Mouse (Mus musculus) stomach, embryonic 15.5 days (tissue): ENCODE results near the gene Elp5. TPM values are rescaled to one million over a fixed set of nuclear protein-coding genes. Genes with fewer than 3 reads are reported as not detected.
A peak's percentile ranks its signal among the peaks of the same experiment; 100 is the strongest.

Experiments used
- ATAC-seq: fragments of 200-750 bp; cut with Nextera tagmentation; 2 replicates; pipeline ENCODE4 v1.8.0; 2017; ENCODE audit warnings: low read depth, moderate number of reproducible peaks, moderate TSS enrichment; ENCODE audit not compliant: insufficient read depth, low FRiP score
- H3K27ac ChIP-seq: fragments of 300-500 bp; sonication (generic); 2 replicates; pipeline ENCODE4 v1.5.1; 2015; ENCODE audit warnings: mild to moderate bottlenecking, inconsistent platforms
- H3K27me3 ChIP-seq: fragments of 300-500 bp; sonication (generic); replicated peaks from 2 replicates; pipeline ENCODE4 v1.6.1; 2015; ENCODE audit warnings: inconsistent platforms
- H3K36me3 ChIP-seq: fragments of 300-500 bp; sonication (generic); 2 replicates; pipeline ENCODE4 v1.6.1; 2015; ENCODE audit warnings: inconsistent platforms
- H3K4me1 ChIP-seq: fragments of 300-500 bp; sonication (generic); 2 replicates; pipeline ENCODE4 v1.6.1; 2015; ENCODE audit warnings: inconsistent platforms
- H3K4me2 ChIP-seq: fragments of 300-500 bp; sonication (generic); 2 replicates; pipeline ENCODE4 v1.6.1; 2015; ENCODE audit warnings: mild to moderate bottlenecking, inconsistent platforms
- H3K4me3 ChIP-seq: fragments of 300-500 bp; sonication (generic); replicated peaks from 2 replicates; pipeline ENCODE4 v1.5.1; 2015; ENCODE audit warnings: inconsistent platforms
- H3K9ac ChIP-seq: fragments of 300-500 bp; sonication (generic); 2 replicates; pipeline ENCODE4 v1.6.1; 2015; ENCODE audit warnings: inconsistent platforms
- H3K9me3 ChIP-seq: fragments of 300-500 bp; sonication (generic); 2 replicates; pipeline ENCODE4 v1.6.1; 2016; ENCODE audit warnings: inconsistent platforms
- WGBS: fragments of 180-500 bp; shearing (Covaris S2); methylation state at CpG from one replicate; pipeline ENCODE4 v1.1.7; 2015; 5-methylcytosine and 5-hydroxymethylcytosine counted together
- polyA plus RNA-seq: library from polyadenylated mRNA; unstranded; fragments of >200 nt; fragmentation: Nextera tagmentation; extraction: Ambion mirVana; gene quantifications from 2 replicates; pipeline ENCODE4 v1.2.1, GENCODE M21; 2015

Gene Elp5
- polyA plus RNA-seq, 1 experiment from 2014 or later = 92.9 TPM

- Histone ChIP-seq H3K27me3 (no peaks in the 10 kb centered on the region), H3K4me2 (no peak overlapping the region), H3K9ac (no peak overlapping the region), H3K4me1 (peaks cover 35% of the 10 kb centered on the region), H3K9me3 (no peaks in the 10 kb centered on the region), H3K36me3 (peaks cover 27% of the 10 kb centered on the region), H3K27ac (0 out of 2 replicates have a peak overlapping the region, but pooled peaks have one; percentile 21), H3K4me3 (no peak overlapping the region)
- WGBS = 91% methylated on average over 27 of the region's 27 CpGs
- no peak for ATAC-seq
Measured at GRCm38 (mm10) chr11:69998567-69999491, 16.5 kb upstream of the Elp5 start.

- peak overlapping the region; percentile 69 for H3K4me3 ChIP-seq
- peaks cover 28% of the 10 kb centered on the region for H3K4me1 ChIP-seq
- H3K36me3 ChIP-seq = peaks cover 27% of the 10 kb centered on the region
- no peaks in the 10 kb centered on the region for H3K27me3 ChIP-seq
- under 1% methylated on average over 38 of the region's 44 CpGs for WGBS
- peak overlapping the region; percentile 60 for H3K4me2 ChIP-seq
- H3K9ac ChIP-seq = peak overlapping the region; percentile 85
- ATAC-seq = peak; percentile 62
- peak overlapping the region; percentile 99 for H3K27ac ChIP-seq
- H3K9me3 ChIP-seq = no peaks in the 10 kb centered on the region
Measured at GRCm38 (mm10) chr11:69997070-69997509, 14.8 kb upstream of the Elp5 start.

GRCm38 (mm10) chr11:69996161-69997061 is 14.1 kb upstream of the Elp5 start:
- Histone ChIP-seq H3K9ac (peak overlapping the region; percentile 85), H3K9me3 (no peaks in the 10 kb centered on the region), H3K4me2 (peak overlapping the region; percentile 60), H3K4me1 (peaks cover 21% of the 10 kb centered on the region), H3K27me3 (no peaks in the 10 kb centered on the region), H3K36me3 (peaks cover 27% of the 10 kb centered on the region), H3K4me3 (peak overlapping the region; percentile 69), H3K27ac (peak overlapping the region; percentile 99)
- under 1% methylated on average over 65 of the region's 66 CpGs for WGBS
- peak; percentile 0; the same call in 1 of the 2 replicates for ATAC-seq

GRCm38 (mm10) chr11:69995391-69995960 is 13.2 kb upstream of the Elp5 start, which contains the start of gene Phf23:
TSS of gene Phf23 (plus strand) at chr11:69995777.
- peak within 1 kb of the TSS; percentile 60 for H3K4me2 ChIP-seq
- peaks cover 18% of the 10 kb centered on the region for H3K4me1 ChIP-seq
- H3K27me3 ChIP-seq = no peaks in the 10 kb centered on the region
- WGBS = under 1% methylated on average over 36 of the region's 36 CpGs
- ATAC-seq = peak; percentile 79
- H3K27ac ChIP-seq = peak within 1 kb of the TSS; percentile 99
- H3K9me3 ChIP-seq = no peaks in the 10 kb centered on the region
- peaks cover 27% of the 10 kb centered on the region for H3K36me3 ChIP-seq
- H3K9ac ChIP-seq = peak within 1 kb of the TSS; percentile 85
- peak within 1 kb of the TSS; percentile 69 for H3K4me3 ChIP-seq

GRCm38 (mm10) chr11:69994401-69995090 is 12.2 kb upstream of the Elp5 start:
- peaks cover 30% of the 10 kb centered on the region for H3K36me3 ChIP-seq
- H3K9ac ChIP-seq = no peak overlapping the region
- peaks cover 18% of the 10 kb centered on the region for H3K4me1 ChIP-seq
- H3K27me3 ChIP-seq = no peaks in the 10 kb centered on the region
- no peak overlapping the region for H3K4me3 ChIP-seq
- H3K4me2 ChIP-seq = peak overlapping the region; percentile 42; the same call in 1 of the 2 replicates
- no peaks in the 10 kb centered on the region for H3K9me3 ChIP-seq
- H3K27ac ChIP-seq = 0 out of 2 replicates have a peak overlapping the region, but pooled peaks have one; percentile 99
- no peak for ATAC-seq
- 84% methylated on average over 11 of the region's 11 CpGs for WGBS

- Histone ChIP-seq H3K4me2 (peak overlapping the region; percentile 85), H3K9me3 (no peaks in the 10 kb centered on the region), H3K27ac (no peak overlapping the region), H3K36me3 (peaks cover 27% of the 10 kb centered on the region), H3K4me1 (peaks cover 16% of the 10 kb centered on the region), H3K27me3 (no peaks in the 10 kb centered on the region), H3K9ac (no peak overlapping the region), H3K4me3 (peak overlapping the region; percentile 72)
- ATAC-seq = no peak
- 80% methylated on average over 3 of the region's 3 CpGs for WGBS
Measured at GRCm38 (mm10) chr11:69992932-69993331, 10.6 kb upstream of the Elp5 start.

- Histone ChIP-seq H3K9ac (no peak overlapping the region), H3K4me3 (peak overlapping the region; percentile 72), H3K9me3 (no peaks in the 10 kb centered on the region), H3K4me2 (peak overlapping the region; percentile 85), H3K4me1 (peaks cover 10% of the 10 kb centered on the region), H3K27me3 (no peaks in the 10 kb centered on the region), H3K27ac (no peak overlapping the region), H3K36me3 (peaks cover 29% of the 10 kb centered on the region)
- 77% methylated on average over 10 of the region's 10 CpGs for WGBS
- ATAC-seq = no peak
Measured at GRCm38 (mm10) chr11:69992396-69992795, 10.1 kb upstream of the Elp5 start.

- no peaks in the 10 kb centered on the region for H3K27me3 ChIP-seq
- no peaks in the 10 kb centered on the region for H3K9me3 ChIP-seq
- peaks cover 35% of the 10 kb centered on the region for H3K36me3 ChIP-seq
- WGBS = under 1% methylated on average over 15 of the region's 15 CpGs
- H3K4me1 ChIP-seq = peaks cover 8% of the 10 kb centered on the region
- H3K4me2 ChIP-seq = peak overlapping the region; percentile 85
- peak overlapping the region; percentile 97 for H3K27ac ChIP-seq
- peak; percentile 4; the same call in 1 of the 2 replicates for ATAC-seq
- H3K4me3 ChIP-seq = peak overlapping the region; percentile 72
- peak overlapping the region; percentile 84 for H3K9ac ChIP-seq
Measured at GRCm38 (mm10) chr11:69991711-69992110, 9.4 kb upstream of the Elp5 start.

- H3K36me3 ChIP-seq = peaks cover 41% of the 10 kb centered on the region
- peak within 1 kb of the TSS; percentile 72 for H3K4me3 ChIP-seq
- peaks cover 8% of the 10 kb centered on the region for H3K4me1 ChIP-seq
- H3K9ac ChIP-seq = peak within 1 kb of the TSS; percentile 84
- no peaks in the 10 kb centered on the region for H3K27me3 ChIP-seq
- no peaks in the 10 kb centered on the region for H3K9me3 ChIP-seq
- peak within 1 kb of the TSS; percentile 97 for H3K27ac ChIP-seq
- WGBS = under 1% methylated on average over 39 of the region's 40 CpGs
- peak; percentile 68 for ATAC-seq
- H3K4me2 ChIP-seq = peak within 1 kb of the TSS; percentile 85
Measured at GRCm38 (mm10) chr11:69990850-69991691, 8.8 kb upstream of the Elp5 start, which contains the start of gene Gabarap. TSS of gene Gabarap (plus strand) at chr11:69991143.

GRCm38 (mm10) chr11:69989949-69990348 is 7.6 kb upstream of the Elp5 start:
- no peak overlapping the region for H3K9ac ChIP-seq
- no peak overlapping the region for H3K4me2 ChIP-seq
- H3K36me3 ChIP-seq = peaks cover 44% of the 10 kb centered on the region
- 83% methylated on average over 8 of the region's 8 CpGs for WGBS
- H3K27me3 ChIP-seq = no peaks in the 10 kb centered on the region
- peaks cover 8% of the 10 kb centered on the region for H3K4me1 ChIP-seq
- no peaks in the 10 kb centered on the region for H3K9me3 ChIP-seq
- no peak for ATAC-seq
- H3K27ac ChIP-seq = peak overlapping the region; percentile 97
- H3K4me3 ChIP-seq = no peak overlapping the region
